Mouse (Mus musculus) kidney, adult 2 months (tissue): ENCODE measurements at regions not wholly inside any gene's neighbourhood (a gene's known extent, or its start where the extent isn't known, plus 50 kb on each side); places are given as distances from the start of the nearest gene placed in this dataset.

Experiments
- DNase-seq: peaks from one replicate; pipeline ENCODE4 v3.0.0; 2021
- H3K27ac ChIP-seq: fragments of 200-500 bp; 2 replicates; pipeline ENCODE4 v1.5.1; 2012; ENCODE audit warnings: low read depth, low read length, control low read depth, inconsistent platforms; ENCODE audit not compliant: insufficient read depth
- H3K27me3 ChIP-seq: fragments of 200-500 bp; replicated peaks from 2 replicates; pipeline ENCODE4 v1.6.1; 2012; ENCODE audit warnings: mild to moderate bottlenecking, moderate library complexity, low read length, inconsistent platforms; ENCODE audit not compliant: control insufficient read depth, insufficient read depth
- H3K36me3 ChIP-seq: fragments of 200-500 bp; 2 replicates; pipeline ENCODE4 v1.6.1; 2012; ENCODE audit warnings: mild to moderate bottlenecking, moderate library complexity, low read length, inconsistent platforms; ENCODE audit not compliant: control insufficient read depth, insufficient read depth
- H3K4me1 ChIP-seq: fragments of 200-500 bp; 2 replicates; pipeline ENCODE4 v1.6.1; 2011; ENCODE audit warnings: low read length; ENCODE audit not compliant: control insufficient read depth, insufficient read depth
- H3K4me3 ChIP-seq: fragments of 200-500 bp; 2 replicates; pipeline ENCODE4 v1.5.1; 2011; ENCODE audit warnings: mild to moderate bottlenecking, low read depth, low read length, control low read depth; ENCODE audit not compliant: insufficient read depth
- CTCF ChIP-seq: fragments of 200-500 bp; conservative IDR thresholded peaks from 2 replicates; pipeline ENCODE4 v1.5.1; 2011; ENCODE audit warnings: low read depth, mild to moderate bottlenecking, control low read depth, low read length, moderate library complexity, mixed read lengths; ENCODE audit not compliant: insufficient read depth, insufficient read length
- POLR2A ChIP-seq: fragments of 200-500 bp; IDR thresholded peaks from one replicate; pipeline ENCODE4 v1.6.1; 2011; ENCODE audit warnings: low read depth, low read length, control low read depth
- WGBS: fragments of 180-500 bp; shearing (Covaris S2); methylation state at CpG from one replicate; pipeline ENCODE4 v1.1.7; 2018; 5-methylcytosine and 5-hydroxymethylcytosine counted together

GRCm38 (mm10) chr8:116021691-116022090, 314.1 kb upstream of the Maf start:
- no peaks in the 10 kb centered on the region for H3K4me1 ChIP-seq
- H3K27me3 ChIP-seq: no peaks in the 10 kb centered on the region
- H3K4me3 ChIP-seq: no peak overlapping the region
- no peaks in the 10 kb centered on the region for H3K36me3 ChIP-seq
- H3K27ac ChIP-seq: no peak overlapping the region
- DNase-seq: no peak
- no peak for TF ChIP-seq CTCF
- no peak for TF ChIP-seq POLR2A

GRCm38 (mm10) chr8:115995320-115995719, 287.7 kb upstream of the Maf start:
- H3K27ac ChIP-seq: no peak overlapping the region
- no peak overlapping the region for H3K4me3 ChIP-seq
- no peak for TF ChIP-seq POLR2A
- no peak for TF ChIP-seq CTCF
- H3K4me1 ChIP-seq: no peaks in the 10 kb centered on the region
- H3K36me3 ChIP-seq: no peaks in the 10 kb centered on the region
- H3K27me3 ChIP-seq: no peaks in the 10 kb centered on the region
- WGBS: 78% methylated on average over 5 of the region's 5 CpGs
- DNase-seq: no peak

- TF ChIP-seq POLR2A (no peak), CTCF (no peak)
Observed at GRCm38 (mm10) chr8:115991989-115992388, 284.4 kb upstream of the Maf start.

GRCm38 (mm10) chr8:115983397-115983796, 275.8 kb upstream of the Maf start:
- 26% methylated on average over 6 of the region's 6 CpGs for WGBS
- TF ChIP-seq POLR2A: no peak
- no peak for TF ChIP-seq CTCF
- Histone ChIP-seq H3K36me3 (no peaks in the 10 kb centered on the region), H3K4me1 (peaks cover 28% of the 10 kb centered on the region; the same call in 1 of the 2 replicates), H3K27me3 (no peaks in the 10 kb centered on the region), H3K4me3 (no peak overlapping the region), H3K27ac (peak overlapping the region; percentile 100)
- peak; percentile 96 for DNase-seq

More at GRCm38 (mm10) chr8:115991989-115992388, 284.4 kb upstream of the Maf start:
- WGBS: 85% methylated on average over 6 of the region's 6 CpGs
- DNase-seq: no peak
- no peaks in the 10 kb centered on the region for H3K4me1 ChIP-seq
- no peak overlapping the region for H3K27ac ChIP-seq
- no peaks in the 10 kb centered on the region for H3K36me3 ChIP-seq
- H3K27me3 ChIP-seq: no peaks in the 10 kb centered on the region
- H3K4me3 ChIP-seq: no peak overlapping the region

GRCm38 (mm10) chr8:115982326-115982725, 274.7 kb upstream of the Maf start:
- WGBS: 74% methylated on average over 3 of the region's 3 CpGs
- peak; percentile 14 for DNase-seq
- H3K4me1 ChIP-seq: peaks cover 32% of the 10 kb centered on the region; the same call in 1 of the 2 replicates
- no peaks in the 10 kb centered on the region for H3K27me3 ChIP-seq
- H3K4me3 ChIP-seq: no peak overlapping the region
- H3K36me3 ChIP-seq: no peaks in the 10 kb centered on the region
- no peak for TF ChIP-seq CTCF
- TF ChIP-seq POLR2A: no peak
- peak overlapping the region; percentile 100 for H3K27ac ChIP-seq

- Histone ChIP-seq H3K36me3 (no peaks in the 10 kb centered on the region), H3K27me3 (no peaks in the 10 kb centered on the region), H3K4me3 (no peak overlapping the region), H3K27ac (peak overlapping the region; percentile 100), H3K4me1 (peaks cover 34% of the 10 kb centered on the region; the same call in 1 of the 2 replicates)
- 57% methylated on average over 7 of the region's 7 CpGs for WGBS
- peak; percentile 78 for DNase-seq
- no peak for TF ChIP-seq POLR2A
- TF ChIP-seq CTCF: no peak
Observed at GRCm38 (mm10) chr8:115981426-115981825, 273.8 kb upstream of the Maf start.

GRCm38 (mm10) chr8:115980616-115981015, 273.0 kb upstream of the Maf start:
- Histone ChIP-seq H3K27ac (peak overlapping the region; percentile 100), H3K4me3 (no peak overlapping the region), H3K4me1 (peaks cover 34% of the 10 kb centered on the region; the same call in 1 of the 2 replicates), H3K36me3 (no peaks in the 10 kb centered on the region), H3K27me3 (no peaks in the 10 kb centered on the region)
- peak; percentile 87 for DNase-seq
- TF ChIP-seq POLR2A (no peak), CTCF (no peak)
- 59% methylated on average over 3 of the region's 3 CpGs for WGBS
